Comparison of ENCODE assay signal across 1 mouse cellular context in the genomic region with DNA sequence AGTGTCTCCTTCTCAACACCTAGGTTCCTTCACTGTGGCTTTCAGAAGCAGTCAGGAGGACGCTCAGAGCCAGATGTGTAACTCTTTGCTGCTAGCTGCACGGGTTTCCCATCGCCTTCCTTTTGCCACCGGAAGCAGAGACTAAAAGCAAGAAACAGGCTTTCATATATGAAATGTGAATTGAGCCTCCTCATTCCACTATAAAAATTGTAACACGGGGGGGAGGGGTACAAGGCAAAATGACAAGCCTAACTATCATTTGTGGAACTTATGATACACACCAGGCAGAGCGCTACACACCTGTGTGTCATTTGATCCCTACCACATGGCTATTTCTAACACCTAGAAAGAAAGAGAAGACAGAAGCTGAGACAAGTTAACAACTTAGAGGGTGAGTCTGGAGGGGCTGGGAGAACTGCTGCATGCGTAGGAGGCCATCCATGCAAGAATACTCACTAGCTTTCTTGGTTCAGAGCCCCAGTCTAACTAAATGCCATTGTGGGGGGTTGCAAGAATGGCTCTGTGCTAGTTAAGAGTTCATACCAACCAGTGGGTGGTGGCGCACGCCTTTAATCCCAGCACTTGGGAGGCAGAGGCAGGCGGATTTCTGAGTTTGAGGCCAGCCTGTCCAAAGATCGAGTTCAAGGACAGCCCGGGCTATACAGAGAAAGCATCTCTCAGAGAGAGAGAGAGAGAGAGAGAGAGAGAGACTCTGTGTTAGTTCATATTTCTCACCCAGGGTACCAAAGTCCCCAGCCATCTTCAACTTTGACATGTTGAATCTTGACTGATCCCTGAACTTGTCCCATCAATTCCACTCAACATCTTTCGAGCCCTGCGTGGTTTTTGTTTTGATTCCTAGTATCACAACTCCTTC.
TF ChIP-seq lines count a peak whose summit lies in the region.

No protein-coding gene starts in this region.

TF ChIP-seq in CH12.LX, 34 proteins besides CTCF, POLR2A, EP300 and RAD21 (continued from another document):
- TF ChIP-seq UBTF (IDR thresholded peaks at IDR 0.05; ENCODE audit: low read depth, low read length) (no peak; the same call in 1 of the 2 replicates), ELF1 (IDR thresholded peaks at IDR 0.05; ENCODE audit: low read depth, low read length) (no peak), KAT2A (IDR thresholded peaks at IDR 0.05; ENCODE audit: insufficient replicate concordance, low read length) (0 out of 2 replicates have a peak, but pooled peaks have one; percentile 13), POLR2AphosphoS2 (IDR thresholded peaks at IDR 0.05; ENCODE audit: low read depth, low read length) (no peak), ZKSCAN1 (IDR thresholded peaks at IDR 0.05; ENCODE audit: borderline replicate concordance, low read depth, low read length) (no peak), SIN3A (IDR thresholded peaks at IDR 0.05; ENCODE audit: low read length) (peak; percentile 80), ZNF384 (IDR thresholded peaks at IDR 0.05; ENCODE audit: low read depth, low read length) (no peak), JUND (conservative IDR thresholded peaks at IDR 0.05; ENCODE audit: low read depth, low read length) (no peak), MAZ (IDR thresholded peaks at IDR 0.05; ENCODE audit: low read depth, low read length) (0 out of 2 replicates have a peak, but pooled peaks have one; percentile 52), ZMIZ1 (IDR thresholded peaks at IDR 0.05; ENCODE audit: low read depth, low read length) (no peak), MXI1 (IDR thresholded peaks at IDR 0.05; ENCODE audit: low read depth, low read length) (no peak), BHLHE40 (IDR thresholded peaks at IDR 0.05; ENCODE audit: low read depth, low read length) (peak; percentile 93)
TF ChIP-seq in CH12.LX: peak in this region for 12.
